Mouse (Mus musculus): ENCODE results near the gene Il4i1. TPM values are rescaled to one million over a fixed set of nuclear protein-coding genes. Genes with fewer than 3 reads are reported as not detected.
A peak's percentile ranks its signal among the peaks of the same experiment; 100 is the strongest.

Gene Il4i1
- polyA plus RNA-seq, 1 experiment = not detected

DNA sequence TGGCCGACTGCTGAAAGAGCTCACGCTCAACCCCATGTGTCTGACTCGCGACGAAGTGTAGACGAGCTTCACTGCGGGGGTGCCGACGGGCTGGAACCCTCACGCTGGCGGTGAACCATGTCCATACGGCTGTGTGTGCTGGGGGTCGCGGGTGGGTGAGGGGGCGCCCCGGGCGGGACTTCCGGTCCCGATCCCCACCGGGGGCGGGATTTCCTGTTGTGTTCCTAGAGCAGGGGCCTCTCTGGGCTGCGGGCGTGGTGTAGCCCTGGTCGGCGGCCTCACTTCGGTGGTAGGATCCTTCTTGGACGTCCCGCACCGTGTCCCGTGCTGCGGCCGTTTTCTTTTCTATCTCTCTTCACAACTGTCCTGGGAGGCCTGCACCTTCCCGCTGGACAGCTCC, 34.0 kb downstream of the Il4i1 start:
- peaks cover 39% of the 10 kb centered on the region for H3K4me1 ChIP-seq (ENCODE audit: control insufficient read depth, insufficient read depth, low read length)
- H3K4me3 ChIP-seq (ENCODE audit: insufficient read depth, low read depth, low read length) = peak overlapping the region; percentile 90
- TF ChIP-seq CTCF (IDR thresholded peaks at IDR 0.05; ENCODE audit: insufficient read depth, low read depth, low read length) (no peak), POLR2A (IDR thresholded peaks at IDR 0.05; ENCODE audit: insufficient read depth, low read depth, low read length) (peak; percentile 46; the same call in 1 of the 2 replicates)
- H3K27ac ChIP-seq (ENCODE audit: insufficient read depth, low read depth, low read length) = peak overlapping the region; percentile 99
- under 1% methylated on average over 33 of the region's 33 CpGs for WGBS

DNA sequence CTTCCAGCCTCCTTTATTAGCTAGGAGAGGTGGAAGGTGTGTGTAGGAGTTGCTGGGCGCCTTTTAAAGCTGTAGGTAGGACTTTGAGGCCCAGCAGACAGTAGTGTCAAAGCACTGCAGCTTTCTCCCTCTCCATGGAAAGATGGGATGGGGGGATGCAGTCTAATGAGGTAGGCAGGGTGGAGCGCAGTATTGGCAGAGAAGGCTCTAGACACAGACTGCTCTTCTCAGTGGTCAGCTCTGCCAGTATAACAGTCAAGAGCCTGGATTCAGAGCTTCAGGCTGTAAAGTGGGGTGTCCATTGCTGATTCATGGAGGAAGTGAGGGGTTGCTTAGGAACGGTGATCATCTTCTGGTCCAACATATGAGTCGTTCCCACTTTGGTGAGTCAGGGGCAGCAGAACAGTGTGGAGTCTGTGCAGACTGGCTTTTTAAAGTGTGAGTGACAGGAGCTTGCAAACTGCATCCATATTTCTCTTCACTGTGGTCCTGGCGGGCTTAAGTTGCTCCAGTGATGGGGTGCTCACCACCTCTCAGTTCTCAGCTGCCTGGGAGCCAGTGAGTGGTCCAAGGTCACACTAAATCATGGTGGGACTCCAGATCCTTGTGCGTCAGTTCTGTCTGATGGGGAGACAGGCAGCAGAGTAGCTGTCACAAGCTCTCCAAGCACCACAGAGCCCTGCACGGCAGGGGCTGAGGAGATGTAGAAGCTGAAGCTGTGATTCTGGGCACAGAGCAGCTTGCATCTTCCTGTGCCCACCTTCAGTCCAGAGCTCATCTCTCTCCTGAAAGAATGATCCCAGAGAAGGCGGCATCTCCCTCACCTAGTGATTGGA, 34.8 kb downstream of the Il4i1 start:
- Histone ChIP-seq H3K4me3 (ENCODE audit: insufficient read depth, low read depth, low read length) (peak overlapping the region; percentile 90), H3K4me1 (ENCODE audit: control insufficient read depth, insufficient read depth, low read length) (peaks cover 41% of the 10 kb centered on the region), H3K27ac (ENCODE audit: insufficient read depth, low read depth, low read length) (peak overlapping the region; percentile 99; the same call in 1 of the 2 replicates)
- WGBS = 72% methylated on average over 8 of the region's 8 CpGs
- TF ChIP-seq POLR2A (IDR thresholded peaks at IDR 0.05; ENCODE audit: insufficient read depth, low read depth, low read length) = no peak
- TF ChIP-seq CTCF (IDR thresholded peaks at IDR 0.05; ENCODE audit: insufficient read depth, low read depth, low read length) = no peak

DNA sequence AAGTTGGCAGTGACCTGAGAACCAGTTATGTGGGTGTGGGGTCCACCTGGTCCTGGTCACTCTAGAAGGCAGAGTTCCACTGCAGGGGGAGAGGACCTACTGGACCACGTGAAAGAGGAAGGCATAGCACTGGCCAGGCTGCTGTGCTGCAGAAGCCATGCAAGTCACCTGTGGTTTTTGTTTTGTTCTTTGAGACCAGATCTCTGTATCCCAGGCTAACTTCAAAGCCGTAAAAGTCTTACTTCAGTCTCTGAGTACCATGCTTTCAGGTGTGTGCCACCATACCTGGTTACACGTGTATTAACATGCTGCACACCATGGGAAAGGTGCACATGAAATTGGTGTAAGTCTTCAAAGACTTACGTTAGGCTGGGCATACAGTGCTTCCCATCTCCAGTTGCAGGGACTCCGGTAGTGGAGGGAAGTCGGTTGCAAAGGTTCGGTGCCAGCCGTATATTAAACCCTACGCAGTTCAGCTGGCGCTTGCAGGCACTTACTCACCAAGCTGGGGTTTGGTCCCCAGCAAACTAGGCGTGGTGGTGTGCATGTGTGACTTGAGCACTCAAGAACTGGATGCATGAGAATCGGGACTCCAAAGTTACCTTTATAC, 35.5 kb downstream of the Il4i1 start:
- H3K27ac ChIP-seq (ENCODE audit: insufficient read depth, low read depth, low read length) = no peak overlapping the region
- H3K4me3 ChIP-seq (ENCODE audit: insufficient read depth, low read depth, low read length) = no peak overlapping the region
- WGBS = 91% methylated on average over 12 of the region's 12 CpGs
- TF ChIP-seq POLR2A (IDR thresholded peaks at IDR 0.05; ENCODE audit: insufficient read depth, low read depth, low read length) (no peak), CTCF (IDR thresholded peaks at IDR 0.05; ENCODE audit: insufficient read depth, low read depth, low read length) (no peak)
- peaks cover 41% of the 10 kb centered on the region for H3K4me1 ChIP-seq (ENCODE audit: control insufficient read depth, insufficient read depth, low read length)

DNA sequence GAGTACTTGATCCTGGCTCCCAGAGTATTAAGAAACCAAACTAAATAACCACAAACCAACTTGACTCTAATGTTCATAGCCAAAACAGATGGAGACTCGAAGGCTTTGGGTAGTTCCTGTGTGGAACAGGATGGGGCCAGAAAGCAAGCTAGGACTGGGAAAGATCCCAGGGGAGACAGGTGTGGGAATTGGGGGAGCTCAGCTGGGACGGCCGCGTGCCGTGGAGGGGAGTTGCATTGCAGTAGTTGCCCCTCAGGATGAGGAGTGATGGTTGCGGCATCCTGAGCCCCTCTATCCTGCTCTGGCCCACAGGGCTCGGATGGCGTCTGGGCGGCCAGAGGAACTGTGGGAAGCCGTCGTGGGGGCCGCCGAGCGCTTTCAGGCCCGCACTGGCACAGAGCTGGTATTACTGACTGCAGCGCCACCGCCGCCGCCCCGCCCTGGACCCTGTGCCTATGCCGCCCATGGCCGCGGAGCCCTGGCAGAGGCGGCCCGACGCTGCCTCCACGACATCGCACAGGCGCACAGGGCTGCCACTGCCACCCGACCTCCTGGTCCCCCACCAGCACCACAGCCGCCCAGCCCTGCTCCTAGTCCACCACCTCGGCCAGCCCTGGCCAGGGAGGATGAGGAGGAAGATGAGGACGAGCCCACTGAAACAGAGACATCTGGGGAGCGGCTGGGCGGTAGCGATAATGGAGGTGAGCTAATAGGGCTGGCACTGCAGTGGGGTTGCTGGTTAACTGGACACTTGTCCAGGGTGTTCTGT, 36.3 kb downstream of the Il4i1 start:
- Histone ChIP-seq H3K4me1 (ENCODE audit: control insufficient read depth, insufficient read depth, low read length) (peaks cover 41% of the 10 kb centered on the region), H3K4me3 (ENCODE audit: insufficient read depth, low read depth, low read length) (no peak overlapping the region), H3K27ac (ENCODE audit: insufficient read depth, low read depth, low read length) (no peak overlapping the region)
- TF ChIP-seq POLR2A (IDR thresholded peaks at IDR 0.05; ENCODE audit: insufficient read depth, low read depth, low read length) (no peak), CTCF (IDR thresholded peaks at IDR 0.05; ENCODE audit: insufficient read depth, low read depth, low read length) (no peak)
- WGBS = 88% methylated on average over 36 of the region's 36 CpGs

DNA sequence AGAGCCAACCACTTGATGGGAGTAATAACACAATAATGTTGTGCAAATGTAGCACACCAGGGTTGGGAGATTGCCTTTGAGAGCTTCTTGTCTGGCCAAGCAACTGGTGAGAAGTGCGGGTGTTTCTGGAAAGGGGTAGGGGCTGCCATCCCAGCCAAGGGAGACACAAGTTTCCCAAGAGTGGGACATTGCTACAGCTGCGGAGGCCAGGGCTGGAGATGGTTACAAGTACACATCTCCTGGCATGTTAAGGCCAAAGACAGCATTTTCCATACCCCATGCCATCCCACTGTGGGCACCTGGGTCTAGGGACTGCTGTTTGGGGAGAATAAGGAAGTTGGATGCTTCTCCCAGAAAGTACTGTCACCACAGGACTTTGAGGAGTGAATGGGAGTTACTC, 36.9 kb downstream of the Il4i1 start:
- Histone ChIP-seq H3K4me1 (ENCODE audit: control insufficient read depth, insufficient read depth, low read length) (peaks cover 40% of the 10 kb centered on the region), H3K27ac (ENCODE audit: insufficient read depth, low read depth, low read length) (no peak overlapping the region), H3K4me3 (ENCODE audit: insufficient read depth, low read depth, low read length) (no peak overlapping the region)
- WGBS = 91% methylated on average over 2 of the region's 2 CpGs
- TF ChIP-seq CTCF (IDR thresholded peaks at IDR 0.05; ENCODE audit: insufficient read depth, low read depth, low read length) (no peak), POLR2A (IDR thresholded peaks at IDR 0.05; ENCODE audit: insufficient read depth, low read depth, low read length) (no peak)

DNA sequence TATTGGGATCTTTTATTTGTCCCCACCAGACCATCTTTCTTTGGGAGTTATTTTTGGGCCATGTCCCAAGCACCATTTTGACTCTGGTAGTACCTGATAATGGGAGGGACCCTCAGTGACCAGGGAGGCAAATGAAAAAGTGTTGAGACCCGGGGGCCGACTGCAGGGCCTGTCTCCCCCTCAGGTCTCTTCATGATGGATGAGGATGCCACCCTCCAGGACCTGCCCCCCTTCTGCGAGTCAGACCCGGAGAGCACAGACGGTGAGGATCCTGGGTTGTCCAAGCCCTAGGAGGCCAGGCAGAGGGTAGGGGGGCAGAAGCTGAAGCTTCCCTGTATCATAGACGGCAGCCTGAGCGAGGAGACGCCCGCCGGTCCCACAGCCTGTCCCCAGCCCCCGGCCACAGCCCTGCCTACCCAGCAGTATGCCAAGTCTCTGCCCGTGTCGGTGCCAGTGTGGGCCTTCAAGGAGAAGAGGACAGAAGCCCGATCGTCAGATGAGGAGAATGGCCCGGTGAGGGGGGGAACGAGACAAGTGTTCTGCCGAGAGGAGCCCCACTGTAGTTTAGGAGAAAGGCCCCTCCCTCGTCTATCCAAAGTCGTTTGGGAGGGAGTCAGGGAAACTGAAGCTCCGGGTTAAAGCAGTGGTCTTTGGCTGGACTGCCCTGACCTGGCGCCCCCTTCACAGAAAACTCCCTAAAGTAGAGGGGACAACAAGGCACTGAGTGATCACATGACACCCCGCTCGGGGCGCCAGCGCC, 37.6 kb downstream of the Il4i1 start:
- 21% methylated on average over 26 of the region's 26 CpGs for WGBS

DNA sequence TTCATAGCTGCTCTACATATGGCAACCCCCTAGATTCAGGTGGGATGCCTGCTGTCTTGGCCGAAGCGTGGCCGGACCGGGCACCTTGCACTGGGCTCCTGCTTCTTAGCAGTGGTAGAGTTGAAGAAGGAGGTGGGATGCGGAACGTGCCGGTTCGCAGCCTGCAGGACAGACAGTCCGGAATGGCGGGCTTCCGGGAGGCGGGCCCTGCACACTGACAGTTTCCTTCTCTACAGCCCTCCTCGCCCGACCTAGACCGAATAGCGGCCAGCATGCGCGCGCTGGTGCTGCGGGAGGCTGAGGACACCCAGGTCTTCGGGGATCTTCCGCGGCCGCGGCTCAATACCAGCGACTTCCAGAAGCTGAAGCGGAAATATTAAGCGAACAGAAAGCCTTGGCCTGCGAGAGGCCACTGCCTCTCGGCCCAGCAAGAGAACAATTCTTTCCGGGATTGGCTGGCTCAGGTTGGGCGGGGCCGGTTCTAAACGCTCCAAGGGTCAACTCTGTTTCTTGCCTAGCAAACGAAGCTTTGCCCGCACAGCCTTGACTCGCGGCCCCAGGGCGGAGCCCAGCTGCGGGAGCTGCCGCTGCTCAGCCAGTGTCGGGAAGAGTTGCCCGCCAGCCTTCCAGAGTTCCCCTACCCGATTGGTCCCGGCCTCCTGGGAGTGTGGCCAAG, 38.3 kb downstream of the Il4i1 start:
- Histone ChIP-seq H3K4me3 (ENCODE audit: insufficient read depth, low read depth, low read length) (peak overlapping the region; percentile 60), H3K4me1 (ENCODE audit: control insufficient read depth, insufficient read depth, low read length) (peaks cover 43% of the 10 kb centered on the region), H3K27ac (ENCODE audit: insufficient read depth, low read depth, low read length) (peak overlapping the region; percentile 87)
- no peak for TF ChIP-seq CTCF (IDR thresholded peaks at IDR 0.05; ENCODE audit: insufficient read depth, low read depth, low read length)
- TF ChIP-seq POLR2A (IDR thresholded peaks at IDR 0.05; ENCODE audit: insufficient read depth, low read depth, low read length) = peak; percentile 48; the same call in 1 of the 2 replicates
- 6% methylated on average over 45 of the region's 45 CpGs for WGBS

More for the DNA sequence above, 37.6 kb downstream of the Il4i1 start:
- H3K27ac ChIP-seq (ENCODE audit: insufficient read depth, low read depth, low read length) = peak overlapping the region; percentile 87
- H3K4me3 ChIP-seq (ENCODE audit: insufficient read depth, low read depth, low read length) = peak overlapping the region; percentile 60
- H3K4me1 ChIP-seq (ENCODE audit: control insufficient read depth, insufficient read depth, low read length) = peaks cover 43% of the 10 kb centered on the region
- TF ChIP-seq CTCF (IDR thresholded peaks at IDR 0.05; ENCODE audit: insufficient read depth, low read depth, low read length) = no peak
- no peak for TF ChIP-seq POLR2A (IDR thresholded peaks at IDR 0.05; ENCODE audit: insufficient read depth, low read depth, low read length)

DNA sequence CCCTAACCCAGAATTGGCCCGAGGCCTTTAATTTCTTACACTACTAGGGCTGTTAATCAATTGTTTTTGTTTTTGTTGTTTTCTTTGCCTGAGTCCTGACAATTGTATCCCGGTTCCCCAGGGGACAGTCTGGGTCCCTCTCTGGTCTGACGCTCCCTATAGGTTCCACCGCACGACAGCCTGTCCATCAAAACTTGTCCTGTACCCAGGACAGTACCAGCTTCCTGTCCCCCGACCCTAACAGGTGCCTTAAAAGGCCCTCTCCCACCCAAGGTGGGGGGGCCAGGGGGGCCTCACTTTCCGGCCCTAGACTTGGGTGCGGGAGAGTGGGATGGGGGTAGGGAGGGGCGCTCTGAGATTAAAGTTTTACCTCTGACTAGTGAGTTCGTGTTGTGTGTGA, 38.8 kb downstream of the Il4i1 start:
- TF ChIP-seq POLR2A (IDR thresholded peaks at IDR 0.05; ENCODE audit: insufficient read depth, low read depth, low read length) (no peak), CTCF (IDR thresholded peaks at IDR 0.05; ENCODE audit: insufficient read depth, low read depth, low read length) (no peak)
- peaks cover 47% of the 10 kb centered on the region for H3K4me1 ChIP-seq (ENCODE audit: control insufficient read depth, insufficient read depth, low read length)
- 20% methylated on average over 10 of the region's 10 CpGs for WGBS
- peak overlapping the region; percentile 87 for H3K27ac ChIP-seq (ENCODE audit: insufficient read depth, low read depth, low read length)
- H3K4me3 ChIP-seq (ENCODE audit: insufficient read depth, low read depth, low read length) = peak overlapping the region; percentile 60

Measured in olfactory bulb, adult 2 months (tissue).